Mouse (Mus musculus): ENCODE measurements at regions not wholly inside any gene's neighbourhood (a gene's known extent, or its start where the extent isn't known, plus 50 kb on each side); places are given as distances from the start of the nearest gene placed in this dataset.
A peak's percentile ranks its signal among the peaks of the same experiment; 100 is the strongest.

DNA sequence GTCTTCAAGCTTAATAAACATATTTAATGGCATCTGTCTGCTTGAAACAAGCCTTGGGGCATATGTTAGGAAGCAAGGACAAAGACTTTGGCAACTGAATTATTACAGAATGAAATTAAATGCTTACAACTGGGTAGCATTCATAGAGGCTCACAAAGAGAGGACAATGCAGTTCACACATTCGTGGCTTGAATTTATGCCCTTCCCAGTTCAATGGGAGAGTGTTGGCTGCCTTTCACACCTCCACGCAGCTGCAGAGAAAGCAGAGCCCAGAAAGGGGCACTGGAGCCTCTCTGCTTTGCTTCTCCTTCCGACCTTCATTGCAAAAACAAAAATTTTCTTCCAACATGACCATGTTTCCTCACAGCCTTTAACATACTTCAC is 800.3 kb downstream of the Tmem182 start:
- intact Hi-C loops (cut with DNase I) = no loop called here
- DNase-seq = no peak
- no peaks in the 10 kb centered on the region for H3K79me2 ChIP-seq (replicated peaks; ENCODE audit: control insufficient read depth, insufficient read depth, low read length)
- H3K36me3 ChIP-seq (ENCODE audit: control insufficient read depth, insufficient read depth, low read length) = no peaks in the 10 kb centered on the region
- no peak overlapping the region for H3K4me3 ChIP-seq
- H3K27ac ChIP-seq = no peak overlapping the region
- 48% methylated on average over 3 of the region's 3 CpGs for WGBS
- no peak overlapping the region for H3K9ac ChIP-seq (ENCODE audit: low read depth, low read length)
- TF ChIP-seq EP300 (IDR thresholded peaks at IDR 0.05; ENCODE audit: insufficient read depth, low read depth, low read length) = no peak
- no peak for TF ChIP-seq POLR2A (IDR thresholded peaks at IDR 0.05; ENCODE audit: insufficient read depth, low read depth, low read length)
- no peak for TF ChIP-seq CTCF (IDR thresholded peaks at IDR 0.05)
- H3K4me1 ChIP-seq (ENCODE audit: control insufficient read depth, insufficient read depth, low read length) = no peaks in the 10 kb centered on the region
- no peaks in the 10 kb centered on the region for H3K27me3 ChIP-seq (ENCODE audit: control insufficient read depth, insufficient read depth, low read length)

DNA sequence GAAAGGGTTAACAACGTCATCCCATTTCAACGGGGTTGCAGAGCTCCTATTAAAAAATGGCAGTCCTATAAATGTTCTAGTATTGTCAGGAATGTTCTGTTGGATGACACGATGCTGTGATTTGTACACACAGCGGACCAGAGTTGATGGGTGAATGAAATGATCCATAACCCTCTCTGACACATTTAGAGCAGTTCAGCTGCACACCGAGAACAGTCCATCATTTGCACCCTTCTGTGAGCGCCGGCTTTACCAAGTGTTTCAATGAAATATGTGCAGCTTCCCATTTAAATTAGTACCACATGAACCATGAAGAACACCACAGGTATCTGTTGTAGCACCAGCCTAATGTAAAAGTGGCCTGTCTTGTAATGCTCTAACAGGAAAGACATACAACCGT is 805.4 kb downstream of the Tmem182 start:
- intact Hi-C loops (cut with DNase I) = no loop called here
- TF ChIP-seq POLR2A (IDR thresholded peaks at IDR 0.05; ENCODE audit: insufficient read depth, low read depth, low read length) (no peak), EP300 (IDR thresholded peaks at IDR 0.05; ENCODE audit: insufficient read depth, low read depth, low read length) (no peak), CTCF (IDR thresholded peaks at IDR 0.05) (no peak)
- DNase-seq = no peak
- Histone ChIP-seq H3K4me3 (no peak overlapping the region), H3K36me3 (ENCODE audit: control insufficient read depth, insufficient read depth, low read length) (no peaks in the 10 kb centered on the region), H3K4me1 (ENCODE audit: control insufficient read depth, insufficient read depth, low read length) (no peaks in the 10 kb centered on the region), H3K79me2 (replicated peaks; ENCODE audit: control insufficient read depth, insufficient read depth, low read length) (no peaks in the 10 kb centered on the region), H3K27me3 (ENCODE audit: control insufficient read depth, insufficient read depth, low read length) (no peaks in the 10 kb centered on the region), H3K9ac (ENCODE audit: low read depth, low read length) (no peak overlapping the region), H3K27ac (no peak overlapping the region)
- 79% methylated on average over 8 of the region's 8 CpGs for WGBS

DNA sequence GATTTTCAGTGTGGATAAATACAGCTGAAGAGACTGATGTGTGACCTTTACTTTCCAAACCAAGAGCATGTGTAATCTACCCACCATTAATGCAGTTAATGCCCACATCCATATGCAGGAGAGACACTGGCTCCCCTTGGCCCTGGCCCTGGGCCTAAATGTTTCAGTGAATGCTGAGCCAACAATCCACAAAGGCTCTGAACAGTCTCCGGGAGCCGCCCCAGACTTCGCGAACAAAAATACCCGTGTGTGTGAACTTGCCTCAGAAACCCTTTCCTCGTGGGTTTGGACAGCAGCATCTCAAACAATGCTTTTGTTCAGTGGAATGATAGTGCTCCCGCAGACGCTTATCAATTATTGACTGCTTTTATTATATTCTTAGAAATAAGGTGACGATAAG is 846.4 kb downstream of the Tmem182 start:
- H3K9ac ChIP-seq (ENCODE audit: low read depth, low read length) = no peak overlapping the region
- intact Hi-C loops (cut with DNase I) = loop anchor here (5.0 kb wide), 1 partner anchor 95 kb away; no protein-coding TSS in a partner anchor
- TF ChIP-seq CTCF (IDR thresholded peaks at IDR 0.05) (no peak), POLR2A (IDR thresholded peaks at IDR 0.05; ENCODE audit: insufficient read depth, low read depth, low read length) (no peak), EP300 (IDR thresholded peaks at IDR 0.05; ENCODE audit: insufficient read depth, low read depth, low read length) (no peak)
- H3K36me3 ChIP-seq (ENCODE audit: control insufficient read depth, insufficient read depth, low read length) = no peaks in the 10 kb centered on the region
- no peak overlapping the region for H3K4me3 ChIP-seq
- DNase-seq = peak in 1 of 2 experiments; percentile 4
- no peaks in the 10 kb centered on the region for H3K4me1 ChIP-seq (ENCODE audit: control insufficient read depth, insufficient read depth, low read length)
- H3K27ac ChIP-seq = no peak overlapping the region
- no peaks in the 10 kb centered on the region for H3K79me2 ChIP-seq (replicated peaks; ENCODE audit: control insufficient read depth, insufficient read depth, low read length)
- 32% methylated on average over 9 of the region's 9 CpGs for WGBS
- no peaks in the 10 kb centered on the region for H3K27me3 ChIP-seq (ENCODE audit: control insufficient read depth, insufficient read depth, low read length)

- Histone ChIP-seq H3K27ac (no peak overlapping the region), H3K36me3 (ENCODE audit: control insufficient read depth, insufficient read depth, low read length) (no peaks in the 10 kb centered on the region), H3K4me3 (no peak overlapping the region), H3K4me1 (ENCODE audit: control insufficient read depth, insufficient read depth, low read length) (no peaks in the 10 kb centered on the region), H3K9ac (ENCODE audit: low read depth, low read length) (no peak overlapping the region), H3K79me2 (replicated peaks; ENCODE audit: control insufficient read depth, insufficient read depth, low read length) (no peaks in the 10 kb centered on the region), H3K27me3 (ENCODE audit: control insufficient read depth, insufficient read depth, low read length) (no peaks in the 10 kb centered on the region)
- intact Hi-C loops (cut with DNase I) = loop anchor here (5.0 kb wide), 1 partner anchor 95 kb away; no protein-coding TSS in a partner anchor
- WGBS = 27% methylated on average over 3 of the region's 3 CpGs
- TF ChIP-seq EP300 (IDR thresholded peaks at IDR 0.05; ENCODE audit: insufficient read depth, low read depth, low read length) (no peak), POLR2A (IDR thresholded peaks at IDR 0.05; ENCODE audit: insufficient read depth, low read depth, low read length) (no peak), CTCF (IDR thresholded peaks at IDR 0.05) (no peak)
- no peak for DNase-seq
Observed at GRCm38 (mm10) chr1:41652210-41652609, 846.8 kb downstream of the Tmem182 start.

- no peaks in the 10 kb centered on the region for H3K79me2 ChIP-seq (replicated peaks; ENCODE audit: control insufficient read depth, insufficient read depth, low read length)
- H3K36me3 ChIP-seq (ENCODE audit: control insufficient read depth, insufficient read depth, low read length) = no peaks in the 10 kb centered on the region
- H3K27me3 ChIP-seq (ENCODE audit: control insufficient read depth, insufficient read depth, low read length) = no peaks in the 10 kb centered on the region
- TF ChIP-seq EP300 (IDR thresholded peaks at IDR 0.05; ENCODE audit: insufficient read depth, low read depth, low read length) (0 out of 2 replicates have a peak, but pooled peaks have one; percentile 60), POLR2A (IDR thresholded peaks at IDR 0.05; ENCODE audit: insufficient read depth, low read depth, low read length) (no peak)
- intact Hi-C loops (cut with DNase I) = loop anchor here (5.0 kb wide), 1 partner anchor 96 kb away; no protein-coding TSS in a partner anchor
- no peak overlapping the region for H3K27ac ChIP-seq
- DNase-seq = peak; percentile 71 to 73
- no peak overlapping the region for H3K9ac ChIP-seq (ENCODE audit: low read depth, low read length)
- H3K4me3 ChIP-seq = no peak overlapping the region
- WGBS = 19% methylated on average over 8 of the region's 8 CpGs
- H3K4me1 ChIP-seq (ENCODE audit: control insufficient read depth, insufficient read depth, low read length) = no peaks in the 10 kb centered on the region
Observed at GRCm38 (mm10) chr1:41652646-41653427, 847.4 kb downstream of the Tmem182 start.

- 78% methylated on average over 6 of the region's 6 CpGs for WGBS
- Histone ChIP-seq H3K9ac (ENCODE audit: low read depth, low read length) (no peak overlapping the region), H3K27ac (no peak overlapping the region), H3K79me2 (replicated peaks; ENCODE audit: control insufficient read depth, insufficient read depth, low read length) (no peaks in the 10 kb centered on the region), H3K4me3 (no peak overlapping the region), H3K36me3 (ENCODE audit: control insufficient read depth, insufficient read depth, low read length) (no peaks in the 10 kb centered on the region), H3K27me3 (ENCODE audit: control insufficient read depth, insufficient read depth, low read length) (no peaks in the 10 kb centered on the region), H3K4me1 (ENCODE audit: control insufficient read depth, insufficient read depth, low read length) (no peaks in the 10 kb centered on the region)
- no peak for DNase-seq
- TF ChIP-seq POLR2A (IDR thresholded peaks at IDR 0.05; ENCODE audit: insufficient read depth, low read depth, low read length) (no peak), CTCF (IDR thresholded peaks at IDR 0.05) (no peak), EP300 (IDR thresholded peaks at IDR 0.05; ENCODE audit: insufficient read depth, low read depth, low read length) (no peak)
- intact Hi-C loops (cut with DNase I) = no loop called here
Observed at GRCm38 (mm10) chr1:41674086-41674485, 868.7 kb downstream of the Tmem182 start.
